25 mouse cellular contexts compared by ENCODE assay signal in the genomic region with DNA sequence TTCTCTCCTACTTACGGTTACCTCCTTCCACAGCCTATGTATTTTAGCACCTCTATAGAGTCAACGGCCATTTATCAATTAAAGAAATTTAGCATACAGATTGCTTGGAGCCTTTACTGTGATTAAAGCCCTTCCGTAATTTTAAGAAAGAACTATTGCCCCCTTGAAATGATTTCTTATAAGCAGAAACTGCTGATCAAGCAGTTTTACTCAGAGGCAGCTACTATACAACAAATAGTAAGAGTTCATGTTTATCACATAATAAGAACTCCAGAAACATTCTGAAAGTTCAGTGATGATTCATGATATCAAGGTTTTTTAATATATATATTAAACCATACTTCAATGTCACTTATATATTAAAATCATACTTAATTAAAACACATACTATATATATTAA.
"Had no signal": no experiment of that assay in that cellular context is flagged by ENCODE, and none has a peak within 500 bp of the region (broad histone marks: within the 10 kb centered on the region; RNA-seq: fewer than 3 reads in every experiment).

No protein-coding gene starts in this region.

- DNase-seq: cerebellum, adult 9-10 months; cerebellum, adult 9-11 months; cerebellum, postnatal 10 days; cerebellum, postnatal 14 days; cerebellum, postnatal 25 days; cerebellum, postnatal 36 days; embryo, embryonic 11 days; forebrain, postnatal 0 days; gastrocnemius, adult 2 months; gastrocnemius, postnatal 10 days; gastrocnemius, postnatal 14 days; gastrocnemius, postnatal 25 days; gastrocnemius, postnatal 36 days; heart, adult 11 months; heart, adult 18-20 months; heart, adult 2 months had no signal

- H3K4me2 ChIP-seq: embryonic facial prominence, embryonic 12.5 days; embryonic facial prominence, embryonic 13.5 days; embryonic facial prominence, embryonic 15.5 days; forebrain, embryonic 12.5 days; forebrain, embryonic 13.5 days; forebrain, embryonic 15.5 days had no signal

- H3K36me3 ChIP-seq: embryonic facial prominence, embryonic 10.5 days; embryonic facial prominence, embryonic 12.5 days; embryonic facial prominence, embryonic 13.5 days; embryonic facial prominence, embryonic 15.5 days; forebrain, embryonic 10.5 days; forebrain, embryonic 12.5 days; forebrain, embryonic 15.5 days had no signal

- H3K9ac ChIP-seq: embryonic facial prominence, embryonic 12.5 days; embryonic facial prominence, embryonic 13.5 days; embryonic facial prominence, embryonic 15.5 days; forebrain, embryonic 12.5 days; forebrain, embryonic 13.5 days; forebrain, embryonic 15.5 days; forebrain, postnatal 0 days had no signal

- H3K9me3 ChIP-seq: embryonic facial prominence, embryonic 10.5 days; embryonic facial prominence, embryonic 12.5 days; embryonic facial prominence, embryonic 13.5 days; embryonic facial prominence, embryonic 15.5 days; forebrain, embryonic 10.5 days; forebrain, embryonic 12.5 days; forebrain, embryonic 13.5 days; forebrain, embryonic 15.5 days had no signal

- H3K27me3 ChIP-seq: embryonic facial prominence, embryonic 12.5 days; embryonic facial prominence, embryonic 13.5 days; embryonic facial prominence, embryonic 15.5 days; forebrain, embryonic 12.5 days; forebrain, embryonic 13.5 days; forebrain, embryonic 15.5 days had no signal

- H3K4me3 ChIP-seq: embryonic facial prominence, embryonic 10.5 days; embryonic facial prominence, embryonic 12.5 days; embryonic facial prominence, embryonic 13.5 days; embryonic facial prominence, embryonic 15.5 days; erythroblast, embryonic 14.5 days; forebrain, embryonic 10.5 days; forebrain, embryonic 12.5 days; forebrain, embryonic 13.5 days; forebrain, embryonic 15.5 days; gastrocnemius, adult 2 months; heart, adult 2 months had no signal

- H3K4me1 ChIP-seq: embryonic facial prominence, embryonic 10.5 days; embryonic facial prominence, embryonic 12.5 days; embryonic facial prominence, embryonic 13.5 days; embryonic facial prominence, embryonic 15.5 days; forebrain, embryonic 10.5 days; forebrain, embryonic 12.5 days; forebrain, embryonic 13.5 days; forebrain, embryonic 15.5 days had no signal

- H3K27ac ChIP-seq: embryonic facial prominence, embryonic 10.5 days; embryonic facial prominence, embryonic 12.5 days; embryonic facial prominence, embryonic 13.5 days; embryonic facial prominence, embryonic 15.5 days; forebrain, embryonic 10.5 days; forebrain, embryonic 12.5 days; forebrain, embryonic 13.5 days; forebrain, embryonic 15.5 days; gastrocnemius, adult 2 months; heart, adult 2 months had no signal
